Mouse (Mus musculus) forebrain, postnatal 0 days (tissue): ENCODE measurements around the gene Mcam. TPM values are rescaled to one million over a fixed set of nuclear protein-coding genes. Genes with fewer than 3 reads are reported as not detected.

Source experiments
- ATAC-seq: fragments of 200-750 bp; cut with Nextera tagmentation; 2 replicates; pipeline ENCODE4 v1.8.0; 2017; ENCODE audit warnings: mild to moderate bottlenecking, moderate library complexity
- DNase-seq: peaks from one replicate; pipeline ENCODE4 v3.0.0-alpha.2; 2015
- H3K27ac ChIP-seq: fragments of 300-500 bp; sonication (generic); 2 replicates; pipeline ENCODE4 v1.5.1; 2014; ENCODE audit warnings: low read depth, mild to moderate bottlenecking, antibody characterized with exemption, low read length, moderate library complexity, mixed read lengths
- H3K27me3 ChIP-seq: fragments of 300-500 bp; sonication (generic); 2 replicates; pipeline ENCODE4 v1.6.1; 2014; ENCODE audit warnings: mild to moderate bottlenecking, low read length, mixed read lengths; ENCODE audit not compliant: insufficient read depth
- H3K36me3 ChIP-seq: fragments of 300-500 bp; sonication (generic); 2 replicates; pipeline ENCODE4 v1.6.1; 2014; ENCODE audit warnings: mild to moderate bottlenecking, moderate library complexity; ENCODE audit not compliant: insufficient read depth
- H3K4me1 ChIP-seq: fragments of 300-500 bp; sonication (generic); 2 replicates; pipeline ENCODE4 v1.6.1; 2014; ENCODE audit warnings: antibody characterized with exemption; ENCODE audit not compliant: insufficient read depth
- H3K4me2 ChIP-seq: fragments of 300-500 bp; sonication (generic); 2 replicates; pipeline ENCODE4 v1.6.1; 2014; ENCODE audit warnings: low read depth, mild to moderate bottlenecking, moderate library complexity
- H3K4me3 ChIP-seq: fragments of 300-500 bp; sonication (generic); 2 replicates; pipeline ENCODE4 v1.5.1; 2014; ENCODE audit warnings: low read depth, low read length, mixed read lengths
- H3K9ac ChIP-seq: fragments of 300-500 bp; sonication (generic); 2 replicates; pipeline ENCODE4 v1.6.1; 2014; ENCODE audit warnings: mild to moderate bottlenecking
- H3K9me3 ChIP-seq: fragments of 300-500 bp; sonication (generic); 2 replicates; pipeline ENCODE4 v1.6.1; 2016; ENCODE audit warnings: low read length
- CTCF ChIP-seq: sonication (generic); IDR thresholded peaks from 2 replicates; pipeline ENCODE4 v1.5.1; 2016; ENCODE audit warnings: antibody characterized with exemption, control low read depth, low read depth
- WGBS: fragments of 180-500 bp; shearing (Covaris S2); extraction: QIAGEN DNeasy Blood & Tissue Kit; methylation state at CpG from one replicate; pipeline ENCODE4 v1.1.7; 2014; 5-methylcytosine and 5-hydroxymethylcytosine counted together
- polyA plus RNA-seq: library from polyadenylated mRNA; unstranded; fragments of >200 nt; fragmentation: Nextera tagmentation; extraction: Ambion mirVana; gene quantifications from 2 replicates; pipeline ENCODE4 v1.2.1, GENCODE M21; 2015
- total RNA-seq: library from RNA; depleted of rRNA; stranded (reverse); fragments of >200 nt; gene quantifications from 2 replicates; pipeline ENCODE4 v1.2.3, GENCODE M21; 2014; rRNA removed

The Mcam gene
- total and polyA plus RNA-seq, 2 experiments from 2014 or later: 5.0 to 21.1 TPM

DNA sequence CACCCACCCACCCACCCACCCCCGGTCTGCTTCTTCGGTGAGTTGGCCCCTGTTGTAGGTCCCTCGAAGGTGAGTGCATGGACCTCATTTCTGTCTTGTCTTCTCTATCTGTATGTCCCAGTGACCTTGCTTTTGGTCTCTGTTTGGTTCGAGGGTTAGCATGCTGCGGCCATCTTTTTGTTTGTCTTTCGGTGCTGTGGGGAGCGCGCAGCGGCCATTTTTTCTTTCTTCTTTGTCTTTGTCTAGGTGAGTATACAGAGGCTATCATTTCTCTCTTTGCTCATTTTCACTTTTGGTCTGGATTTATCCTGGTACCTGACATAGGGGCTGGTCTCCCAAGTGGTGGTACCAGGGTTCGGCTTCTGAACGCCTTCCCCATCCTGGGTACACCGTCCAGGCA is 44.5 kb downstream of the Mcam start:
- Histone ChIP-seq H3K36me3 (no peaks in the 10 kb centered on the region), H3K4me2 (no peak overlapping the region), H3K9me3 (no peaks in the 10 kb centered on the region), H3K4me3 (no peak overlapping the region), H3K27me3 (no peaks in the 10 kb centered on the region), H3K27ac (no peak overlapping the region), H3K4me1 (no peaks in the 10 kb centered on the region), H3K9ac (no peak overlapping the region)
- no peak for ATAC-seq
- no peak for DNase-seq
- WGBS: 95% methylated on average over 12 of the region's 12 CpGs
- TF ChIP-seq CTCF: no peak

DNA sequence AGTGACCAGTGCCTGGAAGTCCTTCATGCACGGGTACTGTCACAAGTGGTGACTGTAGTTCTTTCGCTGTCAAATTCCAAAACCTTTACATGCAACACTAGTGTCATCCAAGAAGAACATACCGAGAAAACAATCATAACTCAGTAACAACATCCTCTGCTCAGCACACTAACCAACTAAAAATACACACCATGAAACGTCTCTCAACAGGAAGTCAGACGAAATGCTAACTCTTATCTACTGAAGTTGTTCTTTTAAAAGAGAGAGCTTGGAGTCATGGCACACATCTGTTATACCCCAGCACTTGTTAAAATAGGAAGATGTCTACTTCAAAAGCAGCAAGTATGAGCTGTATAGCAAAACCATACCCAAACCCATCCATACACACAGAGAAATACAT is 47.3 kb downstream of the Mcam start:
- WGBS: 72% methylated on average over 5 of the region's 5 CpGs
- no peaks in the 10 kb centered on the region for H3K36me3 ChIP-seq

DNA sequence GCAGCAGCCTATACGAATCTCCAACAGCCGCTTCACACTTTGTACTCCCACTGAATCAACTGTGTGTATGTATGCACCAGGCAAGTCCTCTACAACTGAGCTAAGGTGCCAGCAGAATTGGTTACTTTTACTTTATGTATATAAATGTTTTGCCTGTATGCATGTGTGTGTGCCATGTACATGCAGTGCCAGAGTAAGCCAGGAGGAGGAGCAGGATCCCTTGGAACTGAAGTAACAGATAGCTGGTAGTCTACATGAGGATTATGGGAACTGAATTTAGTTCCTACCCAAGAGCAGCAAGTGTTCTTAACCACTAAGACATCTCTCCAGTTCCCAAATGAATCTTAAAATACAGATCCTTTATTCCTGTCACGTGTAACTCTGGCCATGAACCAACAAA is 48.0 kb downstream of the Mcam start:
- no peaks in the 10 kb centered on the region for H3K36me3 ChIP-seq
- peak; percentile 58 for TF ChIP-seq CTCF
- H3K4me2 ChIP-seq: no peak overlapping the region
- H3K9me3 ChIP-seq: no peaks in the 10 kb centered on the region
- no peaks in the 10 kb centered on the region for H3K4me1 ChIP-seq
- H3K4me3 ChIP-seq: no peak overlapping the region
- no peak overlapping the region for H3K9ac ChIP-seq
- H3K27me3 ChIP-seq: no peaks in the 10 kb centered on the region
- no peak for DNase-seq
- no peak; the same call in 1 of the 2 replicates for ATAC-seq
- 93% methylated on average over 3 of the region's 3 CpGs for WGBS
- H3K27ac ChIP-seq: no peak overlapping the region

More for the DNA sequence above, 47.3 kb downstream of the Mcam start:
- Histone ChIP-seq H3K27me3 (no peaks in the 10 kb centered on the region), H3K4me2 (no peak overlapping the region), H3K9ac (no peak overlapping the region), H3K4me3 (no peak overlapping the region), H3K9me3 (no peaks in the 10 kb centered on the region), H3K4me1 (no peaks in the 10 kb centered on the region), H3K27ac (no peak overlapping the region)
- DNase-seq (no peak), ATAC-seq (no peak)
- TF ChIP-seq CTCF: no peak

DNA sequence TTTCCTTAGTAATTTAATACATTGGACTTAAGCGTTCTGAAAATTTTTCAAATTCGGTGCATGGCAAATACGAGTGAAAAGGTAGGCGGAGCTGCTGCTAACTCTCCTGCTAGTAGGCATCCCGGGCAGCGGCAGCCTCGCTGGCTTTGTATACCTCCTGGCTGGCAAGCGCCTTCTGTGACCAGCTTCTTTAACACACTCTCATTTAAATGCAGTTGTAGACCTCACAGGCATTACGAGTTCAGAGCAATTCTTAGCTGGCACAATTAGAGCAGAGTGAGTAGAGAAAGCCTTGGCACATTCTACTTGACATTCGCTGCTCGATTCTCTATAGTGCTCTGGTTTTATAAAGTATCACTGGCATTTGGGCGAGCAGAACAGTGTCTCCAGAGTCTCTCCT is 54.0 kb downstream of the Mcam start:
- H3K4me2 ChIP-seq: peak overlapping the region; percentile 21; the same call in 1 of the 2 replicates
- no peaks in the 10 kb centered on the region for H3K9me3 ChIP-seq
- no peak overlapping the region for H3K4me3 ChIP-seq
- no peak overlapping the region for H3K27ac ChIP-seq
- H3K36me3 ChIP-seq: no peaks in the 10 kb centered on the region
- DNase-seq (peak; percentile 34), ATAC-seq (peak; percentile 27; the same call in 1 of the 2 replicates)
- H3K4me1 ChIP-seq: no peaks in the 10 kb centered on the region
- WGBS: 20% methylated on average over 12 of the region's 12 CpGs
- no peaks in the 10 kb centered on the region for H3K27me3 ChIP-seq
- no peak overlapping the region for H3K9ac ChIP-seq
- TF ChIP-seq CTCF: no peak

DNA sequence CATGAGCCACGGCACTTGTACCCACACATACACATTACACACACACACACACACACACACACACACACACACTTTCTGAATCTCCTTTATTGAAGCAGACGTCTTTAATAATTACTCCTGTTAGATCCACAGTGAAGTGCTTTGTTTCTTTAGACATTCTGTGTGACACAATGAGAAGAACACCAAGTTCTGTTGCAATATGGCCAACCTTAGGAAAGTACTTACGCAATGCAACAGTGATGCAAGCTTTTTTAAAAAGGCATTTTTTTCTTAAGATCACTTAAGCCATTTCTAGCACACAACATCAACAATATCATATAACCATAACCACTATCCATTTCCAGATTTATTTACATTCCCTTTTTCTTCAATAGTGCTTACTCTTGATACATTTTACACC is 56.9 kb downstream of the Mcam start:
- H3K9me3 ChIP-seq: no peaks in the 10 kb centered on the region
- H3K4me3 ChIP-seq: no peak overlapping the region
- no peak overlapping the region for H3K27ac ChIP-seq
- WGBS: 65% methylated on average over 3 of the region's 3 CpGs
- TF ChIP-seq CTCF: no peak
- no peak for ATAC-seq
- no peak overlapping the region for H3K9ac ChIP-seq
- H3K27me3 ChIP-seq: no peaks in the 10 kb centered on the region
- H3K4me2 ChIP-seq: no peak overlapping the region
- no peaks in the 10 kb centered on the region for H3K4me1 ChIP-seq
- no peaks in the 10 kb centered on the region for H3K36me3 ChIP-seq
- DNase-seq: no peak

DNA sequence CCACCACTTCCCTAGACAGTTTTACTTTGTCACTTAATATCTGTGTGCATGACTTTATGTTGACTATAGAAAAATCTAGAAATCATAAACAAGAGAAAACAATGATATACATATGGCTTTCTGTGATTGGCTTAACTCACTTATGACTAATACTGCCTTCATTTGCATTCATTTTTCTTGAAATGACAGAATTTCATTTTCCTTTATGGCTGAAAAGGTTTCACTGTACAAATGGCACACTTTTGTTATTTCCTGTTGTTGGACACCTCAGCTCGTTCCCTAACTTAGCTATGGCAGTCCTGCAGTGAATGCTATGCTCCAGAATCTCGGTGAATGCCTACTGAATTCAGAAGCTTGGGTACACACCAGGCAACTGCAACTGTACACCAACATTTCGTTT is 58.0 kb downstream of the Mcam start:
- H3K4me2 ChIP-seq: no peak overlapping the region
- WGBS: 89% methylated on average over 3 of the region's 3 CpGs
- no peak for ATAC-seq

More for the DNA sequence above, 58.0 kb downstream of the Mcam start:
- no peak overlapping the region for H3K9ac ChIP-seq
- no peak overlapping the region for H3K27ac ChIP-seq
- no peak for DNase-seq
- no peaks in the 10 kb centered on the region for H3K27me3 ChIP-seq
- no peak overlapping the region for H3K4me3 ChIP-seq
- no peaks in the 10 kb centered on the region for H3K4me1 ChIP-seq
- no peak for TF ChIP-seq CTCF
- H3K36me3 ChIP-seq: no peaks in the 10 kb centered on the region
- H3K9me3 ChIP-seq: no peaks in the 10 kb centered on the region

Other genes starting within 250 kb of the Mcam start
- gene Thy1, start 91.1 kb upstream of the Mcam start, total RNA-seq: 31.6 and 37.6 TPM in 2 replicates
- gene Thy1, start 91.1 kb upstream of the Mcam start, polyA plus RNA-seq: 18.4 and 23.2 TPM in 2 replicates
- 10.5 and 16.6 TPM in 2 replicates for gene Usp2, start 67.4 kb upstream of the Mcam start, total RNA-seq
- 14.9 and 20.2 TPM in 2 replicates for gene Usp2, start 67.4 kb upstream of the Mcam start, polyA plus RNA-seq
- gene Mfrp, start 32.7 kb upstream of the Mcam start, total RNA-seq: 0.67 and 1.2 TPM in 2 replicates
- 0.08 and 0.13 TPM in 2 replicates for gene Mfrp, start 32.7 kb upstream of the Mcam start, polyA plus RNA-seq
- 17.3 and 18.4 TPM in 2 replicates for gene C1qtnf5, start 27.2 kb upstream of the Mcam start, total RNA-seq
- gene C1qtnf5, start 27.2 kb upstream of the Mcam start, polyA plus RNA-seq: 8.7 and 9.3 TPM in 2 replicates
- 0.81 TPM in 1 of 2 replicates, not detected in the other for gene Gm49380, start 21.0 kb upstream of the Mcam start, total RNA-seq
- gene Gm49380, start 21.0 kb upstream of the Mcam start, polyA plus RNA-seq: 0.11 TPM in 1 of 2 replicates, not detected in the other
- 11.0 and 16.0 TPM in 2 replicates for gene Rnf26, start 21.0 kb upstream of the Mcam start, total RNA-seq
- gene Rnf26, start 21.0 kb upstream of the Mcam start, polyA plus RNA-seq: 36.8 and 38.8 TPM in 2 replicates
- 16.0 and 24.4 TPM in 2 replicates for gene Cbl, start 99.6 kb downstream of the Mcam start, total RNA-seq
- 6.8 and 14.4 TPM in 2 replicates for gene Cbl, start 99.6 kb downstream of the Mcam start, polyA plus RNA-seq
- 3.5 and 7.8 TPM in 2 replicates for gene Ccdc153, start 106.2 kb downstream of the Mcam start, total RNA-seq
- 5.0 and 7.0 TPM in 2 replicates for gene Ccdc153, start 106.2 kb downstream of the Mcam start, polyA plus RNA-seq
- 0.33 and 1.0 TPM in 2 replicates for gene Pdzd3, start 117.0 kb downstream of the Mcam start, total RNA-seq
- 0.43 and 1.0 TPM in 2 replicates for gene Pdzd3, start 117.0 kb downstream of the Mcam start, polyA plus RNA-seq
- gene Nlrx1, start 134.1 kb downstream of the Mcam start, total RNA-seq: 5.8 and 5.9 TPM in 2 replicates
- gene Nlrx1, start 134.1 kb downstream of the Mcam start, polyA plus RNA-seq: 5.7 and 7.1 TPM in 2 replicates
- 30.6 and 45.2 TPM in 2 replicates for gene Abcg4, start 154.1 kb downstream of the Mcam start, total RNA-seq
- gene Abcg4, start 154.1 kb downstream of the Mcam start, polyA plus RNA-seq: 15.2 and 20.4 TPM in 2 replicates
- gene Hinfp, start 171.2 kb downstream of the Mcam start, total RNA-seq: 24.4 and 29.5 TPM in 2 replicates
- 10.7 and 14.2 TPM in 2 replicates for gene Hinfp, start 171.2 kb downstream of the Mcam start, polyA plus RNA-seq
- 42.9 and 54.2 TPM in 2 replicates for gene C2cd2l, start 185.8 kb downstream of the Mcam start, total RNA-seq
- gene C2cd2l, start 185.8 kb downstream of the Mcam start, polyA plus RNA-seq: 26.2 and 33.2 TPM in 2 replicates
- 17.7 and 18.3 TPM in 2 replicates for gene Dpagt1, start 191.6 kb downstream of the Mcam start, total RNA-seq
- gene Dpagt1, start 191.6 kb downstream of the Mcam start, polyA plus RNA-seq: 30.1 and 30.6 TPM in 2 replicates
- gene H2afx, start 200.2 kb downstream of the Mcam start, total RNA-seq: 97.8 and 109 TPM in 2 replicates
- gene H2afx, start 200.2 kb downstream of the Mcam start, polyA plus RNA-seq: 143 and 149 TPM in 2 replicates
- gene Hmbs, start 209.8 kb downstream of the Mcam start, total RNA-seq: 38.1 and 38.6 TPM in 2 replicates
- gene Hmbs, start 209.8 kb downstream of the Mcam start, polyA plus RNA-seq: 53.3 and 55.0 TPM in 2 replicates
- gene Vps11, start 227.2 kb downstream of the Mcam start, total RNA-seq: 37.6 and 39.1 TPM in 2 replicates
- gene Vps11, start 227.2 kb downstream of the Mcam start, polyA plus RNA-seq: 36.2 and 39.9 TPM in 2 replicates
- gene Hyou1, start 245.0 kb downstream of the Mcam start, total RNA-seq: 51.8 and 59.0 TPM in 2 replicates
- gene Hyou1, start 245.0 kb downstream of the Mcam start, polyA plus RNA-seq: 14.0 and 17.4 TPM in 2 replicates